Mouse (Mus musculus): ENCODE data around the gene Mccc1.

Gene Mccc1

GRCm38 (mm10) chr3:35922522-35922921 lies 78.0 kb downstream of the Mccc1 start:
- no peak for DNase-seq (ENCODE audit: low spot score in 2 of 2)

GRCm38 (mm10) chr3:35918229-35918628 lies 82.2 kb downstream of the Mccc1 start:
- DNase-seq (ENCODE audit: low spot score in 2 of 2): no peak

Measured in right cerebral cortex, adult 2 months (tissue).